In genomic region chr10:69533505-69534388, GRCm38 (mm10) we compare ENCODE assay signal across 8 mouse cellular contexts.
DNase-seq lines count a peak whose midpoint lies in the region; ATAC-seq and TF ChIP-seq lines count a peak whose summit lies in the region.

No protein-coding gene starts in this region.

- WGBS in intestine, embryonic 14.5 days: 4% methylated on average over 22 of the region's 22 CpGs
- 3% methylated on average over 22 of the region's 22 CpGs for WGBS in midbrain, embryonic 13.5 days
- WGBS in stomach, embryonic 16.5 days: 3% methylated on average over 22 of the region's 22 CpGs

- H3K4me3 ChIP-seq in cortical plate, adult 2 months (ENCODE audit: insufficient read depth, low read length): peak overlapping the region; percentile 92
- peak overlapping the region; percentile 73 for H3K4me3 ChIP-seq in gastrocnemius, adult 2 months
- peak overlapping the region; percentile 34 for H3K4me3 ChIP-seq in intestine, embryonic 14.5 days (ENCODE audit: low read depth, low read length)
- peak overlapping the region; percentile 60 for H3K4me3 ChIP-seq in midbrain, embryonic 13.5 days (replicated peaks)
- H3K4me3 ChIP-seq in stomach, embryonic 16.5 days (replicated peaks; ENCODE audit: low read length): peak overlapping the region; percentile 52

- H3K4me1 ChIP-seq in cortical plate, adult 2 months (ENCODE audit: control insufficient read depth, insufficient read depth, low read length): peaks cover 3% of the 10 kb centered on the region; the same call in 1 of the 2 replicates
- peaks cover 5% of the 10 kb centered on the region; the same call in 1 of the 2 replicates for H3K4me1 ChIP-seq in intestine, embryonic 14.5 days (replicated peaks; ENCODE audit: control insufficient read depth, insufficient read depth, low read length)
- H3K4me1 ChIP-seq in midbrain, embryonic 13.5 days (replicated peaks): peaks cover 38% of the 10 kb centered on the region
- H3K4me1 ChIP-seq in stomach, embryonic 16.5 days (ENCODE audit: control insufficient read depth, insufficient read depth, low read length): 0 out of 2 replicates have a peak, but pooled peaks cover 2% of the 10 kb centered on the region

- no peaks in the 10 kb centered on the region for H3K36me3 ChIP-seq in intestine, embryonic 14.5 days (ENCODE audit: control insufficient read depth, insufficient read depth, low read length)
- no peaks in the 10 kb centered on the region for H3K36me3 ChIP-seq in midbrain, embryonic 13.5 days
- no peaks in the 10 kb centered on the region for H3K36me3 ChIP-seq in stomach, embryonic 16.5 days (ENCODE audit: control insufficient read depth, insufficient read depth, low read length)

- peak overlapping the region; percentile 42 for H3K9ac ChIP-seq in intestine, embryonic 14.5 days (ENCODE audit: low read length)
- H3K9ac ChIP-seq in midbrain, embryonic 13.5 days (replicated peaks): peak overlapping the region; percentile 77
- H3K9ac ChIP-seq in stomach, embryonic 16.5 days (ENCODE audit: low read length): peak overlapping the region; percentile 63

- H3K27ac ChIP-seq in cortical plate, adult 2 months (ENCODE audit: insufficient read depth, low read length): peak overlapping the region; percentile 58
- H3K27ac ChIP-seq in gastrocnemius, adult 2 months: peak overlapping the region; percentile 93
- peak overlapping the region; percentile 55 for H3K27ac ChIP-seq in intestine, embryonic 14.5 days (ENCODE audit: low read depth)
- peak overlapping the region; percentile 92 for H3K27ac ChIP-seq in midbrain, embryonic 13.5 days
- H3K27ac ChIP-seq in stomach, embryonic 16.5 days (ENCODE audit: low read length): peak overlapping the region; percentile 84

- peak; percentile 58 for DNase-seq in adrenal gland, postnatal 14 days
- peak; percentile 71 for DNase-seq in gastrocnemius, adult 2 months
- peak; percentile 80 for DNase-seq in intestine, embryonic 14.5 days (ENCODE audit: low spot score)
- DNase-seq in left cerebral cortex, adult 8-10 months (ENCODE audit: low spot score in 2 of 2): peak; percentile 37 to 64
- DNase-seq in c-Kit-positive CD71-positive TER-119-positive erythroid progenitor cells, embryonic 14.5 days (ENCODE audit: low spot score): no peak

- intact Hi-C loops in gastrocnemius, adult 2 months (cut with DNase I): no loop called here

- H3K27me3 ChIP-seq in intestine, embryonic 14.5 days (replicated peaks; ENCODE audit: control insufficient read depth, insufficient read depth, low read length): no peaks in the 10 kb centered on the region
- H3K27me3 ChIP-seq in midbrain, embryonic 13.5 days: no peaks in the 10 kb centered on the region
- no peaks in the 10 kb centered on the region for H3K27me3 ChIP-seq in stomach, embryonic 16.5 days (ENCODE audit: control insufficient read depth, insufficient read depth, low read length)

- peak overlapping the region; percentile 50 for H3K4me2 ChIP-seq in intestine, embryonic 14.5 days (ENCODE audit: low read length)
- peak overlapping the region; percentile 70 for H3K4me2 ChIP-seq in midbrain, embryonic 13.5 days (replicated peaks)
- peak overlapping the region; percentile 53 for H3K4me2 ChIP-seq in stomach, embryonic 16.5 days (ENCODE audit: low read depth, low read length)

- peak; percentile 64 for TF ChIP-seq POLR2A in cortical plate, adult 2 months (IDR thresholded peaks at IDR 0.05; ENCODE audit: extremely low read depth, insufficient read depth, low read length)

- peak; percentile 79 for ATAC-seq in intestine, embryonic 14.5 days (replicated peaks; ENCODE audit: low FRiP score, low TSS enrichment, low read depth)
- ATAC-seq in midbrain, embryonic 13.5 days: peak; percentile 74
- peak; percentile 85 for ATAC-seq in stomach, embryonic 16.5 days (ENCODE audit: insufficient read depth, low FRiP score)

- no peaks in the 10 kb centered on the region for H3K9me3 ChIP-seq in intestine, embryonic 14.5 days (ENCODE audit: control insufficient read depth, low read length)
- no peaks in the 10 kb centered on the region for H3K9me3 ChIP-seq in midbrain, embryonic 13.5 days
- no peaks in the 10 kb centered on the region for H3K9me3 ChIP-seq in stomach, embryonic 16.5 days (replicated peaks; ENCODE audit: control insufficient read depth, low read length)

- TF ChIP-seq CTCF in cortical plate, adult 2 months (IDR thresholded peaks at IDR 0.05; ENCODE audit: extremely low read depth, insufficient read depth, low read length): no peak
- TF ChIP-seq CTCF in gastrocnemius, adult 2 months (IDR thresholded peaks at IDR 0.05): no peak

Comparison
In these comparisons a context has a peak if more than half of its experiments do, and no peak if none do; other contexts are left out.
1. H3K4me3 ChIP-seq: peak in every context shown above with its lines; median percentile 92 in cortical plate, adult 2 months; 73 in gastrocnemius, adult 2 months; 60 in midbrain, embryonic 13.5 days; 52 in stomach, embryonic 16.5 days; 34 in intestine, embryonic 14.5 days.